Mouse (Mus musculus) ES-E14 (cell line): ENCODE measurements around the gene Reep1. TPM values are rescaled to one million over a fixed set of nuclear protein-coding genes. Genes with fewer than 3 reads are reported as not detected.

Experiments
- DNase-seq: peaks from one replicate; pipeline ENCODE4 v3.0.0-alpha.2; 2013; ENCODE audit warnings: low read depth, low spot score
- H3K27ac ChIP-seq: 2 replicates; pipeline ENCODE4 v1.5.1; 2012; ENCODE audit warnings: low read depth, mild to moderate bottlenecking, low read length, moderate library complexity, mixed read lengths; ENCODE audit not compliant: poor library complexity, insufficient read depth, severe bottlenecking
- H3K36me3 ChIP-seq: 2 replicates; pipeline ENCODE4 v1.6.1; 2012; ENCODE audit warnings: mild to moderate bottlenecking, low read length, moderate library complexity, mixed read lengths; ENCODE audit not compliant: control insufficient read depth, poor library complexity, insufficient read depth, severe bottlenecking
- H3K4me1 ChIP-seq, 2 experiments: fragments of 150-350 bp in 1 of 2; sonication (generic) in 1 of 2; 2 replicates each; pipeline ENCODE4 v1.6.1; 2012; ENCODE audit warnings: low read length in 2 of 2, mild to moderate bottlenecking in 1 of 2, mixed read lengths in 1 of 2; ENCODE audit not compliant: control insufficient read depth in 2 of 2, insufficient read depth in 2 of 2, poor library complexity in 1 of 2
- H3K4me3 ChIP-seq, 2 experiments: fragments of 150-350 bp in 1 of 2; sonication (generic) in 1 of 2; 2 replicates each; pipeline ENCODE4 v1.5.1; 2012; ENCODE audit warnings: low read length in 2 of 2, low read depth in 1 of 2, mild to moderate bottlenecking in 1 of 2, mixed read lengths in 1 of 2; ENCODE audit not compliant: insufficient read depth in 1 of 2, poor library complexity in 1 of 2, severe bottlenecking in 1 of 2
- H3K9ac ChIP-seq: 2 replicates; pipeline ENCODE4 v1.6.1; 2012; ENCODE audit warnings: low read depth, mild to moderate bottlenecking, low read length, mixed read lengths; ENCODE audit not compliant: poor library complexity, insufficient read depth, severe bottlenecking
- H3K9me3 ChIP-seq: fragments of 150-350 bp; sonication (generic); 2 replicates; pipeline ENCODE4 v1.6.1; 2012; ENCODE audit warnings: low read depth, mild to moderate bottlenecking, low read length; ENCODE audit not compliant: control insufficient read depth, insufficient read depth
- CHD2 ChIP-seq: IDR thresholded peaks from 2 replicates; pipeline ENCODE4 v1.6.1; 2014; ENCODE audit warnings: mild to moderate bottlenecking, low read depth, low read length, inconsistent platforms
- HCFC1 ChIP-seq: IDR thresholded peaks from 2 replicates; pipeline ENCODE4 v1.6.1; 2012; ENCODE audit warnings: low read length, inconsistent platforms, borderline replicate concordance; ENCODE audit not compliant: insufficient read depth
- MAFK ChIP-seq: IDR thresholded peaks from 2 replicates; pipeline ENCODE4 v1.6.1; 2014; ENCODE audit warnings: mild to moderate bottlenecking, low read depth, low read length, inconsistent platforms; ENCODE audit not compliant: insufficient read depth
- ZC3H11A ChIP-seq: IDR thresholded peaks from 2 replicates; pipeline ENCODE4 v1.6.1; 2012; ENCODE audit warnings: low read depth, mild to moderate bottlenecking, inconsistent platforms, low read length, borderline replicate concordance
- ZNF384 ChIP-seq: IDR thresholded peaks from 2 replicates; pipeline ENCODE4 v1.6.1; 2012; ENCODE audit warnings: low read depth, low read length, inconsistent platforms
- in situ Hi-C, 2 experiments: fragments of 600-800 bp; cut with MboI; formaldehyde crosslinking; loops; one replicate each; pipeline ENCODE4 v1.15.1; 2025; ENCODE audit warnings: low sequenced_read_pairs in 2 of 2, inconsistent platforms in 1 of 2; ENCODE audit not compliant: unreplicated experiment in 2 of 2
- total RNA-seq: library from RNA; depleted of rRNA; stranded (reverse); fragments of 300-350 nt; gene quantifications from 2 replicates; pipeline ENCODE4 v1.2.3, GENCODE M21; 2012

Reep1 gene
- total RNA-seq, 1 experiment: 8.9 TPM

DNA sequence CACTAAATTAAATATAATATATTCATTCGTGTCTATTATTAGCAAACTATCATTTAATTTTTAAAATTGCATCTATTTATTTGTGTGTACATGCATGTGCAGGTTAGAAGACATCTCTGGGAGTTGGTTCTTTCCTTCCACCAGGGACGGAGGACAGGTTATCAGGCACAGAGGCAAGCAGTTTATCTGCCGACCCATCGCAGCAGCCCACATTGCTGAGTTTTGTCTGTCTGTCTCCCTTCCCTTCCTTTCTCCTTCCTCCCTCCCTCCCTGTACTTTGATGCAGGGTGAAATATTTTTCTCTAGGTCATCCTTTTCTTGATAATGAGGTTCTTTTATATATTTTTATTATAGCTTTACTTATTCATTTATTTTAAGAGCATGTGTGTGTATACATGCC is 11.9 kb downstream of the Reep1 start:
- DNase-seq: no peak
- in situ Hi-C loops: no loop called here

DNA sequence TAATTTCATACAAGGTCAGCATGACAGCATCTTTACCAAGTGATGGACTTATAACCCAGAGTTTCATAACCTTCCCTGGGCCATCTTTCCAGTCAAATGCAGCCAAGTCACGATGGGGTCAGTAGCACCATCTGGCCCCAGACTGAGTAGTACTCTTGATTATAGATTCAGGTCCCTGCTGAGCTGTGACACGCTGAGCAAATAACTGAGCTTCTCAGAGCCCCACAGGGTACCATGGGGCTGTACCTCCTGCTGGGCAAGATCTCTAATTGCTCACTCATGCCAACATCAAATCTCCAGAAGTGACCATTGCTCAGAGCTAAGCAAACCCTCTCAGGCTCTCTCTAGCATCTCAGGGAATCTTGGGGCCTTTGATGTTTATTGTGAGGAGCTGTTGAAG is 15.6 kb downstream of the Reep1 start:
- no peak overlapping the region for H3K9ac ChIP-seq
- in situ Hi-C loops: no loop called here
- TF ChIP-seq CHD2 (no peak), HCFC1 (no peak), ZNF384 (no peak)
- H3K4me3 ChIP-seq: no peak overlapping the region
- no peaks in the 10 kb centered on the region for H3K4me1 ChIP-seq
- no peak for DNase-seq
- H3K36me3 ChIP-seq: no peaks in the 10 kb centered on the region
- no peaks in the 10 kb centered on the region for H3K9me3 ChIP-seq
- no peak overlapping the region for H3K27ac ChIP-seq

More for the DNA sequence above, 11.9 kb downstream of the Reep1 start:
- Histone ChIP-seq H3K4me3 (no peak overlapping the region), H3K9ac (no peak overlapping the region), H3K27ac (no peak overlapping the region), H3K36me3 (no peaks in the 10 kb centered on the region), H3K9me3 (no peaks in the 10 kb centered on the region), H3K4me1 (no peaks in the 10 kb centered on the region)
- no peak for TF ChIP-seq ZC3H11A
- TF ChIP-seq HCFC1: no peak
- no peak for TF ChIP-seq ZNF384
- no peak for TF ChIP-seq CHD2
- no peak for TF ChIP-seq MAFK

DNA sequence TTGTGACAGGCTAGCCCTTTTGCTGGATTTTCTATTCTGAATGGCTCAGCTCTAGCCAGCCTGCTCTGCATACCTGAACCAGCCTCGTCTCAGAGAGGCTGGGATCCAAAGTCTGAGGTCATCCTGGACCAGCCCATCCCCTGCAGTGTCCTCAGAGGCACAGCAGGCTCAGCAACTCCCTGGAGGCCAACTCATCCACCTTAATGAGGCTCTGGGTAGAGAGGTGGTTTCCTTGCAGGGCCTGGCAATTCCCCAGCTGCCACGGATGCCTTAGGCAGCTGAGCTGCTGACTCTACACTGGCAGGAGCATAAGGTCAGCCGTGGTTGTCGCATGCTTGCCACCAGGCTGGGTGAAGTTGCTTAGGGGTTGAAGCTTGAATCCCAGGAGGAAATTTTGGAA is 16.2 kb downstream of the Reep1 start:
- Histone ChIP-seq H3K27ac (no peak overlapping the region), H3K9ac (no peak overlapping the region), H3K9me3 (no peaks in the 10 kb centered on the region), H3K36me3 (no peaks in the 10 kb centered on the region), H3K4me1 (no peaks in the 10 kb centered on the region), H3K4me3 (no peak overlapping the region)
- no peak for TF ChIP-seq CHD2
- no peak for TF ChIP-seq ZNF384
- TF ChIP-seq HCFC1: no peak
- no peak for TF ChIP-seq ZC3H11A
- no peak for TF ChIP-seq MAFK
- in situ Hi-C loops: no loop called here
- DNase-seq: no peak

DNA sequence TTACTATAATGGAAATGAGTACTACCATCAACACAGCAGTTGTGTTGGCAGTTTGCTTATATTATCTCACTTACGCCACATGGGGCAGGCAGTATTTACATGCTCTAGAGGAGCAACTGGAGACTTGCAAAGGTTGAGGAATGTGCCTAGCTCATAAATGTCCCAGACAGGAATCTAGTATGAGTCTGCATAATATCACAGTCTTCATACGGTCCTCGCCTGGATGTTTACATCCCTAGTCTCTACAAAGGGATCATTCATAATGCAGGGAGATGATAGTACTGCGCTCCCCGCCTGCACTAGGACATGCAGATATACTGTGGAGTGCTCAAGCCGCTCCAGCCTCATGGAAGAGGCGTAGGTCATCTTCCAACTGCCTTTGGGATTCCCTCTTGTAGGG is 19.3 kb downstream of the Reep1 start:
- Histone ChIP-seq H3K36me3 (no peaks in the 10 kb centered on the region), H3K9me3 (no peaks in the 10 kb centered on the region), H3K4me1 (no peaks in the 10 kb centered on the region), H3K27ac (no peak overlapping the region), H3K9ac (no peak overlapping the region), H3K4me3 (no peak overlapping the region)
- in situ Hi-C loops: no loop called here
- TF ChIP-seq ZNF384 (no peak), CHD2 (no peak), ZC3H11A (no peak), HCFC1 (no peak), MAFK (no peak)
- no peak for DNase-seq

DNA sequence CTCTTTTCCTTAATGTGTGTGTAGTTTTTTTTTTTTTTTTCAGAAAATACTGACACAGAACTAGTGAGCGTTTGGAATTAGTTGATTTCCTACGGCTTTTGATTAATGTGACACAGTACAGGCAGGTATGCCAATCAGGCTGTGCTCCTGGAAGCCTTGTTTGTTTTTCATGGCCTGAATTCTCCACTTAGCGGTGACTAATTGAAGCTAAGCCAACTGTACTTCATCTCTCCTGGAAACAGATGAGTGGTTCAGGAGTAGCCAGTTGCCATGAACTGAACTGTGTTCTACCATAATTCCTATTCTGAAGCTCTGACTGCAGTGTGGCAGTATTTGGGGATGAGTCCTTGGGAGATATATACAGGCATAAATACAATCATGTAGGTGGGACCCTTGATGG is 20.9 kb downstream of the Reep1 start:
- Histone ChIP-seq H3K4me3 (no peak overlapping the region), H3K9ac (no peak overlapping the region), H3K27ac (no peak overlapping the region), H3K36me3 (no peaks in the 10 kb centered on the region), H3K9me3 (no peaks in the 10 kb centered on the region), H3K4me1 (no peaks in the 10 kb centered on the region)
- in situ Hi-C loops: no loop called here
- TF ChIP-seq MAFK (no peak), CHD2 (no peak), ZNF384 (no peak), HCFC1 (no peak), ZC3H11A (no peak)
- DNase-seq: no peak
